7 mouse cellular contexts compared by ENCODE assay signal in the genomic region with DNA sequence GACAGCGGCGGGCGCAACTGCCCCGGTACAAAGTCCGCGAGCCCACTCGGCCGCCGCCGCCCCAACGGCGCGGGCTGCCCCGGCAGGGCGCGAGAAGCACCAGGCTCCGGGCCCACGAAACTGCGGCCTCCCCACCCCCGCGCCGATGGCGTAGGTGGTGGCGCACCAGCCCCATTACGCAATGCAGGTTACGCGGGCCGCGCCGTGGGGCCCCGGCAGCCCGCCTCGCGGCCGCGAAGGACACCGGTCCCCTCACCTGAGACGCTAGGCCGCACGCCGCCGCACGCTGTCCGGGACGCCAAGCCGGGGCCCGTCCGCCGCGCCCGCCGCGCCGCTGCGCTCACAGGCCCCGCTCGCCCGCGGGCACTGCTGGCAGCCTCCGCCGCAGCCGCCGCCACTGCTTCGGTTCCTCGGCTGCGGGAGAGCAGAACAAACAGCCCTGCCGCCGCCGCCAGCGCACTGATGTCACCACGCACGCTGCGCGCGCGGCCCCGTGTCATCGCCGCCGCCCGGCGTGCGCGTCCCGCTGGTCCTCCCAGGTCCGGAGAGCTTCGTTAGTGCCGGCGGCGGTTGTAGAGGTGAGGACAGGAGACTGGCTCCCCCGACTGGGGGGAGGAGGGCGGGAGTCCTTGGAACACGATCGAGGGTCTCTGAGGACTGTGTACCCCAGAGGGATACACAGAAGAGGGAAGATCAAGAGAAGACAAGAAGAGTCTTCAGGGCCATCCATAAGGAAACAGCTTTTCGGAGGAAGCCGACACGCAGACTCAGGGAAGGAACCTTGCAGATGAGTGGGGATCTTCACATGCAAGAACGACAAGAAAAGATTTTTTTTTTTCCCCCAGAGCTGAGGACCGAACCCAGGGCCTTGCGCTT. TPM values are rescaled to one million over a fixed set of nuclear protein-coding genes. Genes with fewer than 3 reads are reported as not detected.
A peak's percentile ranks its signal among the peaks of the same experiment; 100 is the strongest.
DNase-seq lines count a peak whose midpoint lies in the region; ATAC-seq lines count a peak whose summit lies in the region.

Gene Brd4, minus strand, starts transcription at position 461 of the 876 bp plus-strand sequence.

- peak within 1 kb of the TSS; percentile 98 for H3K9ac ChIP-seq in intestine, embryonic 16.5 days (ENCODE audit: low read depth, low read length)
- H3K9ac ChIP-seq in midbrain, embryonic 11.5 days (ENCODE audit: low read length): peak within 1 kb of the TSS; percentile 97

- intact Hi-C loops in left cerebral cortex, postnatal 36 days (cut with DNase I): loop anchor here (2.0 to 5.0 kb wide), 2 partner anchors 36 to 52 kb away; partner anchors contain the start of gene Akap8

- H3K4me2 ChIP-seq in intestine, embryonic 16.5 days (ENCODE audit: low read depth, low read length): peak within 1 kb of the TSS; percentile 66
- peak within 1 kb of the TSS; percentile 59 for H3K4me2 ChIP-seq in midbrain, embryonic 11.5 days

- peak within 1 kb of the TSS; percentile 99 for H3K27ac ChIP-seq in intestine, embryonic 16.5 days (ENCODE audit: low read length)
- H3K27ac ChIP-seq in midbrain, embryonic 11.5 days (ENCODE audit: low read depth, low read length): peak within 1 kb of the TSS; percentile 98

- peaks cover 17% of the 10 kb centered on the region for H3K4me1 ChIP-seq in intestine, embryonic 16.5 days (ENCODE audit: control insufficient read depth, insufficient read depth, low read length)
- peaks cover 10% of the 10 kb centered on the region for H3K4me1 ChIP-seq in midbrain, embryonic 11.5 days (ENCODE audit: control insufficient read depth, insufficient read depth, low read length)

- H3K27me3 ChIP-seq in intestine, embryonic 16.5 days (replicated peaks; ENCODE audit: control insufficient read depth, insufficient read depth, low read length): no peaks in the 10 kb centered on the region
- H3K27me3 ChIP-seq in midbrain, embryonic 11.5 days (ENCODE audit: control insufficient read depth, insufficient read depth, low read length): no peaks in the 10 kb centered on the region

- DNase-seq in adrenal gland, adult 2 months: peak; percentile 96
- DNase-seq in embryo, embryonic 11.5 days (ENCODE audit: low read depth, low spot score): peak; percentile 87
- DNase-seq in gastrocnemius, postnatal 4 days (ENCODE audit: low spot score in 2 of 2): peak; percentile 82 to 91
- DNase-seq in left cerebral cortex, postnatal 36 days (ENCODE audit: low spot score in 2 of 2): peak; percentile 95 to 97
- DNase-seq in midbrain, embryonic 11.5 days (ENCODE audit: low spot score, missing footprints): peak; percentile 100
- peak; percentile 81 for DNase-seq in skeletal muscle tissue, adult 2 months (ENCODE audit: low read depth, low spot score)

- H3K36me3 ChIP-seq in intestine, embryonic 16.5 days (ENCODE audit: control insufficient read depth, insufficient read depth, low read length): no peaks in the 10 kb centered on the region
- H3K36me3 ChIP-seq in midbrain, embryonic 11.5 days (ENCODE audit: control insufficient read depth, insufficient read depth, low read length): no peaks in the 10 kb centered on the region

- ATAC-seq in intestine, embryonic 16.5 days: peak; percentile 94
- peak; percentile 93 for ATAC-seq in midbrain, embryonic 11.5 days (ENCODE audit: low FRiP score)

- under 1% methylated on average over 85 of the region's 100 CpGs for WGBS in intestine, embryonic 16.5 days
- WGBS in midbrain, embryonic 11.5 days: under 1% methylated on average over 85 of the region's 100 CpGs

- no peaks in the 10 kb centered on the region for H3K9me3 ChIP-seq in intestine, embryonic 16.5 days (ENCODE audit: control insufficient read depth, low read length)
- no peaks in the 10 kb centered on the region for H3K9me3 ChIP-seq in midbrain, embryonic 11.5 days (ENCODE audit: control insufficient read depth, low read length)

- H3K4me3 ChIP-seq in intestine, embryonic 16.5 days (ENCODE audit: low read length): peak within 1 kb of the TSS; percentile 95
- peak within 1 kb of the TSS; percentile 99 for H3K4me3 ChIP-seq in midbrain, embryonic 11.5 days (ENCODE audit: low read depth, low read length)

RNA-seq across cellular contexts. Expression of gene Brd4, which starts in this region (rescaled TPM):
- 100 to 1,000 TPM in 1 of 2 experiments, 10 to 100 TPM in 1; 76.0 to 146 TPM for total RNA-seq in adrenal gland, adult 2 months (2021)
- polyA plus RNA-seq in adrenal gland, adult 2 months (2012; rRNA removed): 30.6 and 42.8 TPM in 2 replicates
- total RNA-seq in gastrocnemius, postnatal 4 days (2021): 10 to 100 TPM; 86.5 to 98.4 TPM
- 35.1 and 56.8 TPM in 2 replicates for polyA plus RNA-seq in intestine, embryonic 16.5 days (2015; fragmentation: Nextera tagmentation; extraction: Ambion mirVana)
- total RNA-seq in left cerebral cortex, postnatal 36 days (2021): 100 to 1,000 TPM; 103 to 147 TPM
- polyA plus RNA-seq in midbrain, embryonic 11.5 days (2014; fragmentation: Nextera tagmentation; extraction: Ambion mirVana): 82.8 and 97.9 TPM in 2 replicates

Comparison
In these comparisons a context has a peak if more than half of its experiments do, and no peak if none do; other contexts are left out.
1. Peak in every context shown above with its lines: DNase-seq, ATAC-seq, H3K4me3 ChIP-seq and H3K27ac ChIP-seq.